Mouse (Mus musculus): ENCODE data around the gene Clec16a. TPM values are rescaled to one million over a fixed set of nuclear protein-coding genes. Genes with fewer than 3 reads are reported as not detected.
A peak's percentile ranks its signal among the peaks of the same experiment; 100 is the strongest.

The Clec16a gene
- polyA plus RNA-seq, 1 experiment from 2014 or later = 17.3 TPM

DNA sequence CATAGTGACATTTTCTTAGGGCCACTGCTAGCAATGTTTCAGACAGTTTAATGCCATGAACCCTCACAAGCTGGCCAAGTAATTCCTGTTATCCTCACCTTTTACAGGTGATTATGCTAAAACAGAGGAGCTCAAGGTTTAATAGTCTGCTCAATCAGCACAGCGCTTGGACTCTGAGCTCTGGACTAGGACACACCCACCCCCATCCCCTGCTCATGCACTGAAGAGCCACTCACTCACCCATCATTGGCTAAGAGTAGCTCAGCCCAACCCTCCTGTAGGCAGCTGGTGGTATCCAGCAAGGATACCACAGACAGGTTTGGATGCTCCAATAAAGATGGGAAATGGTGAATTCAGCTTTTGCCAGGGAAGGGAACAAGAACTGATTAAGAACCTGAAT lies 111.8 kb downstream of the Clec16a start:
- 77% methylated on average over 1 of the region's 1 CpGs for WGBS (ENCODE audit: insufficient replicate concordance)
- ATAC-seq = no peak

DNA sequence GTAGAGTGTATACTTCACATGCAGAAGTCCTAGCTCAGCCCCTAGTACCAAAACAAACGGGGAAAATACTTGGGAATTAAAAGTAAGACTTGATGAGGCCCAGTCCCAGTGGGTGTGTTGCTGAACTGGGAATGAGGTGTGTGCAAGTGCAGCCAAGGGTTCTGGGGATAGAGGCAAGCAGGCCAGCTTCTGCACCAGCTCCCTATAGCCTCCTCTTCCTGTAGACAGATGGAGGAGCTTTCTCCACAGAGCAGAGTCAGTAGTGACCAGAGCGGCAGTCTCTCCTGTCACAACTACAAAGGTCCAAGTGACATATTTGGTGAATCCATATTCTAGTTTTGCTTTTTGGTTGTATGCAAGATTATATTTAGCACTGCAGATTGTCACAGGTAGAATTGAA lies 114.1 kb downstream of the Clec16a start:
- Histone ChIP-seq H3K9ac (no peak overlapping the region), H3K36me3 (no peaks in the 10 kb centered on the region), H3K27me3 (replicated peaks) (peaks cover 27% of the 10 kb centered on the region; the same call in 1 of the 2 replicates), H3K4me2 (no peak overlapping the region), H3K27ac (no peak overlapping the region), H3K4me1 (peaks cover 17% of the 10 kb centered on the region), H3K4me3 (no peak overlapping the region), H3K9me3 (replicated peaks) (no peaks in the 10 kb centered on the region)
- WGBS (ENCODE audit: insufficient replicate concordance) = 73% methylated on average over 2 of the region's 2 CpGs
- no peak for ATAC-seq

More for the DNA sequence above, 111.8 kb downstream of the Clec16a start:
- Histone ChIP-seq H3K9ac (no peak overlapping the region), H3K4me2 (no peak overlapping the region), H3K27me3 (replicated peaks) (peaks cover 28% of the 10 kb centered on the region), H3K36me3 (no peaks in the 10 kb centered on the region), H3K4me3 (no peak overlapping the region), H3K9me3 (replicated peaks) (no peaks in the 10 kb centered on the region), H3K27ac (no peak overlapping the region), H3K4me1 (peaks cover 11% of the 10 kb centered on the region; the same call in 1 of the 2 replicates)

GRCm38 (mm10) chr16:10660526-10660925 lies 115.4 kb downstream of the Clec16a start:
- peaks cover 25% of the 10 kb centered on the region; the same call in 1 of the 2 replicates for H3K27me3 ChIP-seq (replicated peaks)
- H3K9ac ChIP-seq = no peak overlapping the region
- H3K4me2 ChIP-seq = no peak overlapping the region
- no peaks in the 10 kb centered on the region for H3K9me3 ChIP-seq (replicated peaks)
- no peak overlapping the region for H3K27ac ChIP-seq
- ATAC-seq = no peak
- H3K36me3 ChIP-seq = no peaks in the 10 kb centered on the region
- no peak overlapping the region for H3K4me3 ChIP-seq
- H3K4me1 ChIP-seq = peaks cover 30% of the 10 kb centered on the region

GRCm38 (mm10) chr16:10661385-10661784 lies 116.2 kb downstream of the Clec16a start:
- Histone ChIP-seq H3K9me3 (replicated peaks) (no peaks in the 10 kb centered on the region), H3K4me3 (no peak overlapping the region), H3K27me3 (replicated peaks) (peaks cover 19% of the 10 kb centered on the region; the same call in 1 of the 2 replicates), H3K9ac (no peak overlapping the region), H3K36me3 (no peaks in the 10 kb centered on the region), H3K4me1 (peaks cover 29% of the 10 kb centered on the region), H3K4me2 (no peak overlapping the region), H3K27ac (no peak overlapping the region)
- WGBS (ENCODE audit: insufficient replicate concordance) = 44% methylated on average over 2 of the region's 2 CpGs
- ATAC-seq = no peak

GRCm38 (mm10) chr16:10663890-10664731 lies 119.0 kb downstream of the Clec16a start:
- peak; percentile 19; the same call in 1 of the 2 replicates for ATAC-seq
- Histone ChIP-seq H3K4me3 (no peak overlapping the region), H3K27ac (no peak overlapping the region), H3K4me2 (no peak overlapping the region), H3K9me3 (replicated peaks) (no peaks in the 10 kb centered on the region), H3K27me3 (replicated peaks) (peaks cover 26% of the 10 kb centered on the region; the same call in 1 of the 2 replicates), H3K36me3 (no peaks in the 10 kb centered on the region), H3K9ac (no peak overlapping the region), H3K4me1 (peaks cover 25% of the 10 kb centered on the region)
- WGBS (ENCODE audit: insufficient replicate concordance) = 63% methylated on average over 12 of the region's 12 CpGs

GRCm38 (mm10) chr16:10664921-10665894 lies 120.1 kb downstream of the Clec16a start:
- ATAC-seq = peak; percentile 58
- 27% methylated on average over 12 of the region's 12 CpGs for WGBS (ENCODE audit: insufficient replicate concordance)
- peaks cover 26% of the 10 kb centered on the region; the same call in 1 of the 2 replicates for H3K27me3 ChIP-seq (replicated peaks)
- no peak overlapping the region for H3K4me2 ChIP-seq
- H3K9me3 ChIP-seq (replicated peaks) = no peaks in the 10 kb centered on the region
- no peak overlapping the region for H3K4me3 ChIP-seq
- 0 out of 2 replicates have a peak overlapping the region, but pooled peaks have one; percentile 12 for H3K27ac ChIP-seq
- H3K9ac ChIP-seq = no peak overlapping the region
- no peaks in the 10 kb centered on the region for H3K36me3 ChIP-seq
- peaks cover 25% of the 10 kb centered on the region for H3K4me1 ChIP-seq

DNA sequence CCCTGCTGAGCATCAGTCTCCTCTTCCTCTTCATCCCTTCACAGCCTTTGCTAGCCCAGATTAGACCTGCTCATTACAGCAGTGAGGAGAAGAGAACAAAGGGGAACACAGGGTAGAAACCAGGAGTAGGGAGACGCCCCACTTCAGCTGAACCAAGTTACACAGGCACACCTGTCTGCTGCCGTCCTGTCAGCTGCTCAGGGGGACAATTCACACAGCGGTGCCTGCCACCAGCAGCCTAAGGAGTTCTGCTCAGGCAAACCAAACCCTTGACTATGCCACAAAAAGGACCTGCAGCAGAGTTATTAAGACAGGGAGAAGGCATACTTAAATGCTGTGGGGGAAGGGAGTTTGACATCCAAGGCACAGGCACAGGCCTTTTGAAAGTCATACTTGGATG lies 121.6 kb downstream of the Clec16a start:
- WGBS (ENCODE audit: insufficient replicate concordance) = 72% methylated on average over 3 of the region's 3 CpGs

GRCm38 (mm10) chr16:10668453-10668852 lies 123.3 kb downstream of the Clec16a start:
- Histone ChIP-seq H3K9ac (no peak overlapping the region), H3K4me3 (no peak overlapping the region), H3K27ac (no peak overlapping the region), H3K27me3 (replicated peaks) (0 out of 2 replicates have a peak, but pooled peaks cover 9% of the 10 kb centered on the region), H3K9me3 (replicated peaks) (no peaks in the 10 kb centered on the region), H3K36me3 (no peaks in the 10 kb centered on the region), H3K4me1 (peaks cover 25% of the 10 kb centered on the region), H3K4me2 (no peak overlapping the region)
- WGBS (ENCODE audit: insufficient replicate concordance) = 70% methylated on average over 8 of the region's 8 CpGs
- ATAC-seq = no peak

More for the DNA sequence above, 121.6 kb downstream of the Clec16a start:
- Histone ChIP-seq H3K4me2 (no peak overlapping the region), H3K4me3 (no peak overlapping the region), H3K36me3 (no peaks in the 10 kb centered on the region), H3K4me1 (peaks cover 25% of the 10 kb centered on the region), H3K27me3 (replicated peaks) (peaks cover 14% of the 10 kb centered on the region; the same call in 1 of the 2 replicates), H3K9me3 (replicated peaks) (no peaks in the 10 kb centered on the region), H3K27ac (no peak overlapping the region), H3K9ac (no peak overlapping the region)
- no peak for ATAC-seq

- Histone ChIP-seq H3K4me2 (no peak overlapping the region), H3K4me1 (peaks cover 23% of the 10 kb centered on the region), H3K4me3 (no peak overlapping the region), H3K36me3 (no peaks in the 10 kb centered on the region), H3K27me3 (replicated peaks) (0 out of 2 replicates have a peak, but pooled peaks cover 9% of the 10 kb centered on the region), H3K9ac (no peak overlapping the region), H3K9me3 (replicated peaks) (no peaks in the 10 kb centered on the region), H3K27ac (no peak overlapping the region)
- 67% methylated on average over 7 of the region's 7 CpGs for WGBS (ENCODE audit: insufficient replicate concordance)
- no peak for ATAC-seq
Observed at GRCm38 (mm10) chr16:10668991-10669703, 124.0 kb downstream of the Clec16a start.

- no peak overlapping the region for H3K9ac ChIP-seq
- H3K4me2 ChIP-seq = no peak overlapping the region
- no peak overlapping the region for H3K27ac ChIP-seq
- H3K36me3 ChIP-seq = no peaks in the 10 kb centered on the region
- no peaks in the 10 kb centered on the region for H3K9me3 ChIP-seq (replicated peaks)
- ATAC-seq = no peak
- H3K27me3 ChIP-seq (replicated peaks) = 0 out of 2 replicates have a peak, but pooled peaks cover 9% of the 10 kb centered on the region
- 75% methylated on average over 3 of the region's 3 CpGs for WGBS (ENCODE audit: insufficient replicate concordance)
- H3K4me3 ChIP-seq = no peak overlapping the region
- H3K4me1 ChIP-seq = peaks cover 23% of the 10 kb centered on the region
Observed at GRCm38 (mm10) chr16:10669936-10670335, 124.8 kb downstream of the Clec16a start.

- Histone ChIP-seq H3K9ac (no peak overlapping the region), H3K9me3 (replicated peaks) (no peaks in the 10 kb centered on the region), H3K27ac (no peak overlapping the region), H3K4me2 (no peak overlapping the region), H3K27me3 (replicated peaks) (no peaks in the 10 kb centered on the region), H3K36me3 (no peaks in the 10 kb centered on the region), H3K4me3 (no peak overlapping the region), H3K4me1 (peaks cover 35% of the 10 kb centered on the region)
- no peak for ATAC-seq
Observed at GRCm38 (mm10) chr16:10672490-10672889, 127.4 kb downstream of the Clec16a start.

All from liver, embryonic 12.5 days (tissue).